Mouse (Mus musculus): ENCODE data around the gene Borcs5. TPM values are rescaled to one million over a fixed set of nuclear protein-coding genes. Genes with fewer than 3 reads are reported as not detected.
A peak's percentile ranks its signal among the peaks of the same experiment; 100 is the strongest.

Gene Borcs5
- total RNA-seq, 2 experiments from 2014 or later: 9.9 to 10.2 TPM

DNA sequence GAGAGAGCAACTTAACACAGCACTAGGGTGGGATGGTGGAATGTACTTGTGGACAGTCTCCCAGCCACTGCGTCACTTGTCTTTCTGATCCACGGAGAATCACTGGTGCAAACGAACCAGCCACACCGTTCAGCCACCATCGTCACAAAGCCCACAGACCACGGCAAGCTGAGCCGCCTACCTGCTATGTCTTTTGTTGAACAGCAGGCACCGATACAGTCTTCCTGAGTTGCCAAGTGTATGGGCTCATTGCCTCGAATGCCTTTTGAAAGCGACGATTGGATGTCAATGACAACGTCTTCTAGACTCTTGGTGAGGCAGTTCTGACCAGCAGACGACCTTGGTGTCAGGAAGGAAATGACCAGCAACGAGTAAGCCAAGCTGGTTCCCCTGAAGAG lies 17.8 kb upstream of the Borcs5 start:
- intact Hi-C loops (cut with DNase I): no loop called here
- no peak for DNase-seq

DNA sequence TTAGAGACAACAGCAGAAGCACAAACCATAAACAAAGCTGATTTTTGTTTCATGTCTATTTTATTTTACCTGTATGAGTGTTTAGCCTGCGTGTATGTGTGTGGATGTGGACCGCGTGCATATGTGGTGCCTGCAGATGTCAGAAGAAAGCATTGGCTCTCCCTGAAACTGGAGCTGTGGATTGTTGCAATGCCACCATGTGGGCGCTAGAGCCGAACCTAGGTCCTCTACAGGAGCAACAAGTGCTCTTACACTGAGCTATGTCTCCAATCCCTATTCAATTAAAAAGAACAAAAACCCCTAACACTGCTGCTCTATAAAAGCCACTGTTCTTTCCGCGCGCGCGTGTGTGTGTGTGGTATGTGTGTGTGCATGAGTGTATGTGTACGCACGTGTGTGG lies 13.9 kb upstream of the Borcs5 start:
- intact Hi-C loops (cut with DNase I): no loop called here
- no peak for DNase-seq

- intact Hi-C loops (cut with DNase I): no loop called here
- no peak for DNase-seq
Observed at GRCm38 (mm10) chr6:134626564-134626963, 12.7 kb upstream of the Borcs5 start.

DNA sequence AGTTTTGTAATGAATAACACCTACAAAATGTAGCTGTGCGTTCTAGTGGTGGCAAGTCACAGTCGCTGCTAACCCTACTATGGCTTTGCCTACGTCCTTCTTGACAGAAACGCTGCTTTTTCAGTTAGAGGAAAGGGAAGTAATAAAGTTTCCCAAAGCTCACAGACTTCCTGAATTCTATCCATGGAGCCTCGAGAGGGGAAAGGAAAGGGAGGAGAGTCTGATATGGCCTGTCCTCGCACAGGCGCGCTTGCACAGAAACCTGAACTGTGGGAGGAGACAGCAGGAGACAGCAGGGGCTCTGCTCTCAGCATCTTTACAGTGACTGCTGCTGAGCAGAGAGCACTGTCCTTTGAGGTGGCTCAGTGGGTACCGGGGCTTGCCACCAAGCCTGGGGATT lies 8.9 kb upstream of the Borcs5 start:
- no peak for DNase-seq
- intact Hi-C loops (cut with DNase I): no loop called here

DNA sequence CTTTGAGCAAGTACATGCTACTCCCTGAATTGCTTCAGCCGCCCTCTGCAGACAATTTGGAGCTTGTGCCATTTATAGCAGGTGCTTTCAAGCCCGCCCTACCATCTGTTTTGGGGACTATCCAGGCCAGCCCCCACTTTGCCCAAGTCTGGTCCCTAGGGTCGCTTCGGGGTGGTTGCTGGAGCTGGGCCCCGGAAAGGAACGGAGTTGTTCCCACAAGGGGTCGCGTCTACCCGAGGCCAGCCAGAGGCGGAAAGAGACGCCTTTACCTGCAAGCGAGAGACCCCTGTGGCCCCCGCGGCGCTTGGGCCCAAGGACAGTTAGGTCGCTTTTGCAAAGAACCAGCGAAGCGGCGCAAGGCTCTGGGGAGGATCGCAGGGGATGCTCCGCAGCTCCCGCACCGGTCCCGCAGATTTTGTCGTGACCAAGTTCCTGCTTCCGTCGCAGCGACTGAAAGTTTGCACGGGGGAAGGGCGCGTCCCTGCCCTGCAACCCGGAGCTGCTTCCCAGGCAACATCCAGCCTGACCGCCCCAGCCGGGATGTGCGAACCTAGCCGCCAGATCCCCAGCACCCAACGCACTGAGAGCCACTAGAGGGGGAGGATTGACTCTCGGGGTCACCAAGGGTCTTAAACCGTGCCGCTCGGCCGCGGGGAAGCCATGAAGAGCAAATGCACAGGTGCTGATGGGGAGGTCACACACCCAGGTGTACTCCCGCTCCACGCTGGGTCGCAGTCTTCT lies 7.2 kb upstream of the Borcs5 start, which contains the start of gene Mansc1:
TSS of gene Mansc1 (minus strand) at position 542 of the 741 bp plus-strand sequence.
- peak; percentile 58 to 60 for DNase-seq
- intact Hi-C loops (cut with DNase I): no loop called here

- intact Hi-C loops (cut with DNase I): no loop called here
- DNase-seq: no peak
Observed at GRCm38 (mm10) chr6:134632756-134633155, 6.6 kb upstream of the Borcs5 start.

DNA sequence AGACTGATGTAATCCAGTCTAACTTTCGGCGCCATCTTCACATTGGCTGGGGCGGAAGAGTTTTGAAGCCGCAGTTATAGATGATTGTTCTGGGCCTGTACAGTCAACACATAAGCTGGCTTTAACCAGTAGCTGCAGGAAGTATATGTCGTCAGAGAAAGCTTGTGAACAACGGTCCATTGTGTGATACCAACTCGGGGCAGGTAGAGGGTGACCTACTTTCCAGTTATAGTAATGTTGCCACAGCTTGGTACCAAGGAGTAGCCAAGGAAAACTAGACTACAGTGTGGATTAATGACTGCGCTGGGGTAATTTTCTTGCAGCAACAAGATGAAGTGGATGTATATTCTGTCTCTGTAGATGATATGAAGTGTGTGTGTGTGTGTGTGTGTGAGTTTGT lies 5.8 kb upstream of the Borcs5 start:
- DNase-seq: no peak
- intact Hi-C loops (cut with DNase I): no loop called here

GRCm38 (mm10) chr6:134636476-134636875 lies 2.8 kb upstream of the Borcs5 start:
- DNase-seq: no peak
- intact Hi-C loops (cut with DNase I): no loop called here

GRCm38 (mm10) chr6:134639900-134640299 lies 590 bp downstream of the Borcs5 start:
- DNase-seq: no peak
- intact Hi-C loops (cut with DNase I): loop anchor here (2.0 kb wide), 1 partner anchor 25 kb away; no protein-coding TSS in a partner anchor

DNA sequence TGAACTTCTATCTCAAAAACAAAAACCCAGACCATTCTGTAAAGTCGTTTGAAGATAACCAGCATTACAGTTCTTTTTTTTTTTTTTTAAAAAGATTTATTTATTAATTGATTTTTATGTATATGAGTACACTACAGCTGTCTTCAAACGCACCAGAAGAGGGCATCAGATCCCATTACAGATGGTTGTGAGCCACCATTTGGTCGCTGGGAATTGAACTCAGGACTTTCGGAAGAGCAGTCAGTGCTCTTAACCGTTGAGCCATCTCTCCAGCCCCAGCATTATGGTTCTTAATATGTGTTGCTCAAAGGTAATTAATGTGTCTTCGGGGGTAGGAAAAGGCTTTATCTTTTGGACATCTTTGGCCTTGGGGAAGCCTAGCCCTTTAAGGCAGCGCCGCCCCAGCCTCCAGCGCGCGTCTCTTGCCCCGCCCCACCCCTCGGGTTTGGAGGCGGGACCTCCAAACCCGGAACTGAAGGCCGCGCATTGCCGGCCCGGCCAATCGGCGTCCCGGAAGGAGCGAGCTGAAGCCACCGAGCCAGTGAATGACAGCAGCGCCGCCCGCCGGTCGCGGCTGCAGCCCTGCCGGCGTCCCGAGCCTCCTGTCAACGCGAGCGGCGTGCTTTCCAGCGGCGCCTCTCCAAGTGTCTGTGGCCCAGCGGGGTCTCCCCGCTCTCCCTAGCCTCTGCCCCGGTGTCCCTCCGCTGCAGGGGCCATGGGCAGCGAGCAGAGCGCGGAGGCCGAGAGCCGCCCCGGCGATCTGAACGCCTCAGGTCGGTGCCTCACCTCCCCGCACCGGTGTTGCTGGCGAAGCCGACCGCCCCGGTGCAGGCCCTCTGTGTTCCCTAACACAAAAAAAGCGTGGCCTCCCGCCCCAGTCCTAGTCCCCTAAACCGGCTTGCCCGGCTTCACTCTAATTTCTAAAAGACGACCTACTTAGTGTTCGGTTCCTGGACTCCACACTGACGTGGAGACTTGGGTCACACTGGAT lies 1.5 kb downstream of the Borcs5 start:
- DNase-seq: peak; percentile 90 to 92
- intact Hi-C loops (cut with DNase I): loop anchor here (2.0 kb wide), 1 partner anchor 26 kb away; no protein-coding TSS in a partner anchor

DNA sequence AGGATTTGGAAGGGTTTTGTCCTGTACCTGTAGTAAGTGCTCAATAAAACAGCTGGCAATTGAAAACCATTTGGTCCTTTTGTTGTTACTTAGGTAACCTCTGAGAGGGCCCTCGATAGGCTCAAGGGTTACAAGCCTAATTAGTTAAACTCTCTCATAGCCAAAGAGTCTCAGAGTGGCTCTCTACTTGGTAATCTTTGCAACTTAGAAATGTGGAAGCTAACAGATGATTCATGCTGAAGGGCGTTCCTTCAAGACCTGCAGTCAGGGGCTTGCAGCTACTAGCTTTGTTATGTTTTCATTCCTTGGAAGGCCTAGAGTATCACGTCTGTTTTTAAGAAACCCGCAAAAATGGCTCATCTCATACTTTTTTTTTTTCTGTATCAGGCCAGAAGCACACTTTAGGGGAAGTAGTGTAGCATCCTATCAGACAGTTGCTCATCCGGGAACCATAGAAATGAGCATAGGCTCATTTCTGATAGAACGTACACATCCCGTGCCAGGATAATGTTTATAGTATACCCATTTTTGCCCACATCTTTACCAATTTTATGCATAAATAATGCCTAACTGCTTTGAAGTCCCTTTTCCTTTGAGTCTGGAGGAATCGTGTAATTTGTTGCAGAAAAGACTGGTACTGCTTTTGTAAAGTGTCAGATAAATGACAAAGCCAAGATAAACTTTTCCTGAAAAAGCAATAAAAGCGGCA lies 2.6 kb downstream of the Borcs5 start:
- no peak for DNase-seq
- intact Hi-C loops (cut with DNase I): loop anchor here (2.0 kb wide), 1 partner anchor 27 kb away; no protein-coding TSS in a partner anchor

- intact Hi-C loops (cut with DNase I): no loop called here
- no peak for DNase-seq
Observed at GRCm38 (mm10) chr6:134643296-134643695, 4.0 kb downstream of the Borcs5 start.

DNA sequence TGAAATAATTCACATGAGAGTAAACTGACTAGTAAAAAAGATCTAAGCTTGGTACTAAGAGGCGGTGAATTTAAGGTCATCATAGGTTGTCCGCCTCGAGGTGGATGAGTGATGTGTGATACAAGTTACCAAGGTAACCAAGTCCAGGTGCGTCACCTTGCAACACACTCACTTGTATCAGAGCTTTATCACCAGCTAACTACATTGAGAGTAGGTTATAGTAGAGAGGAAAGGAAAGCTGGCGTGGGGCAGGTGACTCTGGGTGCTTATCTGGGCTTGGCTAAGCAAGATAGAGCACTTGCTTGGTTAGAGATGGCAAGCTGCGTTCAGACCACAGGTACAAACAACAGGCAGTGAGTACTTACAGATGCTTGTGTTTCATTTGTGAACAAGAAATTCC lies 7.5 kb downstream of the Borcs5 start:
- no peak for DNase-seq

DNA sequence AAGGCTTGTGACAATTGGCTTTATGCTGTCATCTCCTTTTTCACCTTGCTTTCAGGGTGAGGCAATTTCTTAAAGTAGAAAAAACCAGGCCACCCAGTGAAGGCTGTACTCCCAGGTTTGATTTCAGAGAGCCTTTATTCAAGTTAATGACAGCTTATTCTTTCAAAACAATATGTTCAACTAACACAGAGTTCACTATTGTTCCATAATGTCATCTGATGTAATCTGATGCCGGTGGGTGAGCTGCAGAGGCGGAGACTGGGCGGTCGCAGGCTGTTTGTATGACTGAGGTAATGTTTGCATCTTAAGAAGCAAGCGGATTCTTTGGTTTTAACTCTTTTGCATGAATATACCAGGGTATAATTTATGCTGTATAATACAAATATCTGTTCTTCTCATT lies 8.3 kb downstream of the Borcs5 start:
- intact Hi-C loops (cut with DNase I): no loop called here
- no peak for DNase-seq

More for the DNA sequence above, 7.5 kb downstream of the Borcs5 start:
- intact Hi-C loops (cut with DNase I): no loop called here

DNA sequence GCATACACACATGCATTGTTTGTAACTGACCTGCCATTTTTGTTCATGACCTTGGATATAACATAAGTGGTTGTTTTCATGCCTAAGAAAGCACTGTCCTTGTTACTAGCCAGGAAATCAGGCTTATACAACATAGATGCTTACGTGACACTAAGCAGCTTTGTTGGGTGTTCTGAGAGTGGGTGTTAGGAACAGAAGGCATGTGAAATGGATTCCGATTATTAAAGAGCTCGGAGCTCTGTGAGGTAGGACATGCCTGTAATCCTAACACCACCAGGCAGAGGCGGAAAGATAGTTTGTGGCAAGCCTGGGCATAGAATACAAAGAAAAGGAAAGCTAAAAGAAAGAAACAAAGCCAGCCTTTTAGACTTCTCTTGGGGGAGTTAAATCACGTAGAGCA lies 9.0 kb downstream of the Borcs5 start:
- intact Hi-C loops (cut with DNase I): no loop called here
- DNase-seq: no peak

DNA sequence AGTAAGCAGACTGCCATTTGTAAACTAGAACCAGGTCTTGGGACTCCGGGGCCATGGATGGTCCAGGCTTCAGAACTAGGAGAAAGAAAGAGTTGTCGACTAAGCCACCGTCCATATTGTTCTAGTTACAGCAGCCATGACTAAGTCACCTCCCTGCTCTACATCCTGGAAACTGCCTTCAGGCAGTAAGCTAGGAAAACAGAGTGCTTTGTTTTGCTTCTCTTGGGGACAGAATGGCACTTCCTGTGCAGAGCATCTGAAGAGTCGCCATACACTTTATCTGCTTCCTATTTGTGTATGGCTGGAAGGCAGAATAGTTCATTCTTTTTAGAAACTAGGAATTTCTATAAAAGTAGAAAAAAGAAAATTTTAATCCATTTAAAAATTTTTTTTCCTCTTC lies 17.2 kb downstream of the Borcs5 start:
- DNase-seq: no peak
- intact Hi-C loops (cut with DNase I): no loop called here

- DNase-seq: peak; percentile 55 to 61
- intact Hi-C loops (cut with DNase I): loop anchor here (1.0 to 2.0 kb wide), 3 partner anchors 135 to 287 kb away; no protein-coding TSS in a partner anchor
Observed at GRCm38 (mm10) chr6:134659108-134659958, 20.0 kb downstream of the Borcs5 start.

GRCm38 (mm10) chr6:134660714-134661406 lies 21.6 kb downstream of the Borcs5 start:
- intact Hi-C loops (cut with DNase I): no loop called here
- DNase-seq: no peak

DNA sequence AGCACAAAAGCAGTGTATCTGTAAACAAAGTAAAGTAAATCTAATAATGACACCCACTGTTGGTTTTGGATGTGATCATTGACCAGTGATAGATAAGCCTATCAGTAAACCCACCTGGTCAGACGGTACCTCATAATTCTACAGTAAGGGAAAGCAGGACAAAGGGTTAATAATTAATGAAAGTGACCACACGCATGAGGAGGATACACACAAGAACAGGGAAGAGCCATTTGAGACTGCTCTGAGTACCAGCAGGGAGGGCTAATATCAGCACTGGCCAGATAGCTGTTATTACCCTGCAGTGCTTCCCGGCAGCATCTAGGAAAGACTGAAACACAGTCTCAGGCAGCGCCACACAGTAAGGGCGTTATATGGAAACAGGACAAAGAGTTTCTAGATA lies 25.3 kb downstream of the Borcs5 start:
- intact Hi-C loops (cut with DNase I): no loop called here

More for the DNA sequence above, 25.3 kb downstream of the Borcs5 start:
- no peak for DNase-seq
